In genomic region chr16:70344496-70344895, GRCm38 (mm10) we compare ENCODE assay signal across 24 mouse cellular contexts.
"Had no signal": no experiment of that assay in that cellular context is flagged by ENCODE, and none has a peak within 500 bp of the region (broad histone marks: within the 10 kb centered on the region; RNA-seq: fewer than 3 reads in every experiment).

No protein-coding gene starts in this region.

- H3K27me3 ChIP-seq: heart, embryonic 12.5 days; hindbrain, embryonic 12.5 days; intestine, embryonic 15.5 days; limb, embryonic 13.5 days had no signal

- DNase-seq: gastrocnemius, adult 2 months; gastrocnemius, postnatal 10 days; gastrocnemius, postnatal 25 days; heart, adult 18-20 months; heart, postnatal 10 days; heart, postnatal 4 days; kidney, adult 18-20 months; kidney, adult 8-10 months; kidney, postnatal 10 days; kidney, postnatal 25 days; kidney, postnatal 4 days; left cerebral cortex, postnatal 4 days had no signal

- ATAC-seq: hindbrain, embryonic 16.5 days; inflammation-experienced regulatory T-cells, adult 6 months; intestine, embryonic 15.5 days; intestine, postnatal 0 days had no signal

- H3K4me2 ChIP-seq: heart, embryonic 12.5 days; hindbrain, embryonic 12.5 days; hindbrain, embryonic 14.5 days; intestine, embryonic 15.5 days; limb, embryonic 13.5 days had no signal

- H3K27ac ChIP-seq: gastrocnemius, adult 2 months; heart, embryonic 10.5 days; hindbrain, embryonic 10.5 days; hindbrain, embryonic 12.5 days; hindbrain, embryonic 14.5 days; intestine, embryonic 15.5 days; layer of hippocampus, adult 2 months; left cerebral cortex, adult 2 months; limb, embryonic 13.5 days had no signal

- H3K4me1 ChIP-seq: hindbrain, embryonic 12.5 days; intestine, embryonic 15.5 days; limb, embryonic 13.5 days had no signal

- H3K9me3 ChIP-seq: heart, embryonic 10.5 days; heart, embryonic 12.5 days; hindbrain, embryonic 10.5 days; hindbrain, embryonic 12.5 days; intestine, embryonic 15.5 days; limb, embryonic 13.5 days had no signal

- H3K36me3 ChIP-seq: heart, embryonic 10.5 days; heart, embryonic 12.5 days; hindbrain, embryonic 10.5 days; hindbrain, embryonic 12.5 days; intestine, embryonic 15.5 days; limb, embryonic 13.5 days had no signal

- H3K9ac ChIP-seq: heart, embryonic 12.5 days; hindbrain, embryonic 12.5 days; hindbrain, embryonic 14.5 days; intestine, embryonic 15.5 days; limb, embryonic 13.5 days had no signal

- H3K4me3 ChIP-seq: gastrocnemius, adult 2 months; heart, embryonic 10.5 days; heart, embryonic 12.5 days; hindbrain, embryonic 10.5 days; hindbrain, embryonic 12.5 days; intestine, embryonic 15.5 days; layer of hippocampus, adult 2 months; left cerebral cortex, adult 2 months; limb, embryonic 13.5 days had no signal
